Mouse (Mus musculus): ENCODE results near the gene Gm9903.
A peak's percentile ranks its signal among the peaks of the same experiment; 100 is the strongest.

The Gm9903 gene

DNA sequence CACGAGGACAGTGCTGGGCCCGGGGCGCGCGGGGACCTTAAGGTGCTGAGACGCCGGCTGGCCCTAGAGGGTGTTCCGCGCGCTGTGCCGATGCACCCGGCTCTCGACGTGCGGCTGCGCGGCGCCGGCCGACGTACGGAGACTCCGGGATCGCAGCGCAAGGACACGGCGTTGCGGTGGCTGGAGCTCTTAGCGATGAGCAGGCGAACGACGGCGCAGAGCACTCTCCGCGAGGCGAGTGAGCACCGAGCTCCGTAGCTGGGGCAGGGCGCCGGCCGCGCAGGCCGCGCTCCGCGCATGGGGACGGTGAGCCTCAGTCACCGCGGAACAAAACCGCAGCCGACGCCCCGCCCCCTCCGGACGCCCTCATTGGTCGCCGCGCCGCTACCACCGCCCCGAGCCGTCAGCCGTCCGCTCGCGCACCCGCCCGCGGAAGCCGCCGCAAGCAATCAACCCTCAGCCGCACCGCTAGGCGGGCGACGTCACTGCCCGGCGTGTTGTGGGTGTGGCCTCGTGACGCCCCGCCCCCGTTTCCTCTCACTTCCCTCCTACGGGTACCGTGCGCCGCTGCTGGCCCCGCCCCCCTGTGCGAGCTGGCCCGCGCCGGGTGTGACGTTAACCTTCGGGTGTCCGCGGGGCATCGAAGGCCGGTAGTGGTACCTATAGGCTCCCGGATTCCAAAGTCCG, at the start of gene Gm9903, which contains the start of gene Fam53a:
Gm9903 (plus strand) TSS at position 625 of the 687 bp plus-strand sequence.
Fam53a (minus strand) TSS at position 335 of the 687 bp plus-strand sequence.
- DNase-seq (ENCODE audit: low read depth, low spot score), result peak; percentile 100

DNA sequence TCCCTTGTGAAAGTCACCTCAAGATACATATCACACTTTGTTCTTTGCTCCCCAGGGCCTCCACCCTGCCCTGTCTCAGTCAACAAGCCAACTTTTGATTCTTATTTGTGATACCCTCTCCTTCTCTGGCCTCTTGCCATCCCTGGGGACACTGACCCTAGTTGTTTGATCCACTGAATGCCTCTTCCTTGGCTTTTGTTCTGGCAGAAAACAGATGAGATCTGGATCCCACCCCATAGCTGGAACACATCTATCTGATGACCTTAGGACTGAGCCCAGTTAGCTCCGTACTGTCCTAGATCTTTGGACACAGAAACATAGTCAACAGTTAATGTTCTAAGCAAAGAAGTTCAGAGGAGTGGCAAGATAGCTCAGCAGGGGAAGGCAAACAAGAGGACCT, 49.4 kb upstream of the Gm9903 start:
- no peak for DNase-seq (ENCODE audit: low read depth, low spot score)

DNA sequence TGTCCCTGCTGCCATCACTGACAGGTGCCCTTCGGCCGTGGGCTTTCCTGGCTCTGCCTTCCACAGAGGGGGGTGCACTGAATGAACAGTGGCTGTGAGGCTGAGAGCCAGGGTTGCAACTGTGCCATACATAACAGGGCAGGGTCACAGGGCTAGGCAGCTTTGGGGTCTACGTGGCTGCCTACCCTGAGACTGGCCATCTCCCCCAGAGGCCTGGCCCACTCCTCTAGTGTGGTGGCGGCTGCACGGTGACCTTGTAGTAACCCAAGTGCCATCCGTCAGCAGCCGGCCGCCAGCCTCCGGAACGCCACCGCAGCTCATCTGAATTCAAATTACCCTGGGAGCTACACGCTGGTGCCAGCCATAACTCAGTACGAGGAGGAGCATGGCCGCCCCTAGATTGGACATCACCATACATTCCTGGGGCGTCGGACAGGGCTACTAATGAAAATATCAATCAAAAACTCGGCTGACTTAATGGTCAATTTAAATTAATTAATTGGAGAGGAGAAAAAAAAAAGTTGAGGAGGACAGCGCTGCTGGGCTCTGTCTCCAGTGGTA, 42.1 kb upstream of the Gm9903 start:
- no peak for DNase-seq (ENCODE audit: low read depth, low spot score)

DNA sequence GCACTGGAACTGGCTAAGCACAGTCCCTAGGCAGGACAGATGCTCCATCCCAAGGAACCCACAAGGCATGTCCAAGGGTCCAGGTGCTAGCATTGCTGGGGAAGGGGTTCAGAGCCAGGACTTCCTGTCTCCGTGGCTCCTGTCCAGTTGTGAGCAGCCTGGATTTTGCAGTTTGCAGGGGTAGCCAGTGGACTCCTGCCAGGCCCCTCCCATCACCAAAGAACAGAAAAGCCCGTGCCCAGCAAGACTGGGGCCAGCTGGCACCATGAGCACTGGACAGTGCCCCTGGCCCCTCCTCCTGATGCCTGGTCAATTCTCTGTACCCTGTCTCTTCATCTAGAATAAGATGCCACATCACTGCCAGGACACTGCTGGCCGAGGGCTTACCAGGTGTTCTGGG, 41.7 kb upstream of the Gm9903 start:
- DNase-seq (ENCODE audit: low read depth, low spot score), result no peak

DNA sequence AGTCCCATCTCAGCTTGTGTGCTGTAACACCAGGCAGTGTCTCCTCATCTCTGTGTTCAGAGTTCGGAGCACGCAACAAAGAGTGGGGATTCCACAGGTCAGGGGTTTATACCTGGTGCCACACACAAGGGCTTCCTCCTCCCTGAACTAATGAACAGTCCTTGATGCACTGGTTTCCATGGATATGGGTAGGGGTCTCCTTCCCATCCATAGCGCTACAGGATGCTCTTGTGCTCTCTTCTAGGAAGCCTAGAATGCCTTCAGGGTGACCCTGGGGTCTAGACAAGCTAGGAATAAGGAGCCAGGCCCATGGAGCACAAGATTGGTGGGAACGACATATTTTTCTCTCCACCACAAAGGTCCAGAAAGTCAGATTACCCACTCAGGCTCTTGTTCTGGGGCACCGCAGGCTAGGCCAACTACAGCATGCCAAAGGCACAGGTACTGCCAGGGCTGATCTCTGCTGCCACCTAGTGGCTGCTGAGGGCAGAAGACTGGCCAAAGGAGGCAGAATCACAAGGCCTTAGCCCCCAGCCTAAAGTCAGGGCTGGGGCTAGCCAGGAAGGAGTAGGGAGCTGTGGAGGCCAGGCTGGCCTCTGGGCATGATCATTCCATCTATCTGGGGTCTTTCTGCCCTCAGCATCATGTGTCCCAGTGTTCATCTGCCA, 40.4 kb upstream of the Gm9903 start:
- DNase-seq (ENCODE audit: low read depth, low spot score), result peak; percentile 86

DNA sequence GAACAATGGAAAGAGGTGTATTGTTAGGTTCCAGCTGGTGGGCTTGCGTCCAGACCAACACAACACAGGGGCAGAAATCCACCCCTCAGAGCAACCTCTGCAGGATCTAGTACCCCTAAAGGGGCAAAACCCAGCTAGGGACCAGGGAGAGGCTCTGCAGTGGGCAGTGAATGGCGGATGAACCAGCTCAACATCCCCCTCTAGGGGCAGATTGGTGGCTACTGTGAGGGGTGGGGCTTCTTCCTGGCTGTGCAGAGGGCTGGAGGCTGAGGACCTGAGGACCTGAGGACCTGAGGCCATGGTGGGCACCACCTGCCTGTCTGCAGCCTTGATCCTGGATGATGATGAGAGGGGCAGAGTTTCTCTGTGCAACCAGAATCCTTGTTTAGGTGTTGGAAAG, 36.1 kb upstream of the Gm9903 start:
- DNase-seq (ENCODE audit: low read depth, low spot score), result peak; percentile 43

DNA sequence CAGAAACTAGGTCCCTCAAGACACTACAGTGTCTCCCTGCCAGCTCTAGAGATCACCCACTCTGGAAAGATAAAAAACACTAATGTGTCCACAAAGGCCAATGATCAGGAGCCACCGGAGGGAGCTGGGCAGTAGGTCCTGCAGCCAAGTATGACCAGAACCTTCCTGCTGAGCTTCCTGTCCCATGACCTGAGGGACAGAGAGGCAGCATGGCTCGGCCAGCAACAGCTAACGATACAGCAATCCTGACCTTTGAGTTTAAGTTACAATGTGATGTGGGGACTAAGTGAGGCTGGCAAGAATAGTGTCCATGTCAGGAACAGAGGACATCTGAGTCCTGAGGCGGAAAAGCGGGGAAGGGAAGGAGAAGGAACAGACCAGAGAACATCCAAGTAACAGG, 24.4 kb upstream of the Gm9903 start:
- no peak for DNase-seq (ENCODE audit: low read depth, low spot score)

DNA sequence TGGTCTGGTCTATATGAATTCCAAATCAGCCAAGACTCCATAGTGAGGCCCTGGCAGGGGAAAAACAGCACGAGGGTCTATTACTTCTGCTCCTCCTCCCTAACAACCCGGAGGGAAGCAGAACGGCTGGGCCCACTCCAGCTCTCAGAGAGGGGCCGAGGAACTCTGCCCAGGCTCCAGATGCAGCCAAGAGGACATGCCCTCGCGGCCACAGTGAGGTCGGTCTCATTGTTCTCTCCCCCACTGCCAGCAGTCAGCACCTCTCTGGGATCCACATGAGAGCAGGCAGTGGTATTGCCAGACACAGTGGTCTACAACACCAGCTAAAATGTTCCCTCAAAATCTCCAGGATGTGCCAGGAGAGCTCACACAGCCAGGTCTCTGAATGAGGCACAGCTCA, 23.1 kb upstream of the Gm9903 start:
- no peak for DNase-seq (ENCODE audit: low read depth, low spot score)

DNA sequence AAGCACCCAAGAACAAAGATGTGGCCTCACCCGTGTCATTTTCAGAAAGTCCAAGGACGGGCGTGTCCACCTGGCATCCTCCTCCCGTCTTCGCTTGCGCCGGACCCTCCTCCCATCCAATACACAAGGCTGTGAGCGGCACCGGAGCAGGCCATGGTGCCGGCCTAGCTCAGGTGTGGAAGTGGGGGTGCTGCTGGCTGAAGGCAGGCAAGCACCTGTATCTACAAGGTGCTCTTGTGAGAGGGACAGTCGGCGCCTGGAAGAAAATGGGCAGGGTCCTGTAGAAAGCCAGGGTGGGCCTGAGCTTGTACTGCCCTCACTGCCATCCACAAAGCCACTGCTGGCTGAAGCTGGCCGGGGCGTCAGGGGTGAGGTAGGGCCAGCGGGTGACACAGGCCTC, 22.3 kb upstream of the Gm9903 start:
- DNase-seq (ENCODE audit: low read depth, low spot score), result no peak

DNA sequence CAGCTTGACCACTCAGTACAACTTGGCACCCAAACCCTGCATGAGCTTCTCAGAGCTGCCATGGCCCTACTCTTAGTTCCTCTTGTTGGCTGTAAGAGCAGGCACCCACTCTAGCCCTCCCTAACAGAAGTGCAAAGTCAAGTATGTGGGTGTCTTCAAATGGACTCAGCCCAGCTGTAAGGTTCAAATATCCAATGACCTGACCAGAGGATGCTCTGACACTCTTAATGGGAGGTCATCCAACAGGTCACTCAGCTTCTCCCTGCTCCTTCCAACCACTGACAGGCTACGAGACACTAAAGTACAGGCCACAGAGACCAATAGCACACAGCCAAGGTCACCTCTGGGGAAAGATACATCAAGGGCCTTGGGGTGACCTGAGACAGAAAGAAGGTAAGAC, 20.5 kb upstream of the Gm9903 start:
- no peak for DNase-seq (ENCODE audit: low read depth, low spot score)

DNA sequence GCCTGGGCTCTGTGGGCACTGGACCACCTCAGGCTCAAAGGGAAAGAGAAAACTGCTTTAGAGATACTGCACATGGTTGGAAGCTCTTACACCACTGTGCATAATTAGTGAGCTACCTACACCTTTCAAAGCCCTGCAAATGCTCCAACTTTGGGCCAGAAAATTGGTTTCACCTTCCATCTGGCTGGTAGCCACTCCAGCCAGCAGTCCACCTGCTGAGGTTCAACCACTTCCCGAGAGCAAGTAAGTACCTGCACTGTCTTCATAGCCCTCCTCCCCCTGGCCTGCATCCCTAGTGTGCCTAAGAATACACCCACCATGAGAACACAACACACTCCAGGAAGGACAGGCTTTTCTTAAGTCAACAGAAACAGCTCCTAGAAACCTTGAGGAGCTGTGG, 17.9 kb upstream of the Gm9903 start:
- no peak for DNase-seq (ENCODE audit: low read depth, low spot score)

DNA sequence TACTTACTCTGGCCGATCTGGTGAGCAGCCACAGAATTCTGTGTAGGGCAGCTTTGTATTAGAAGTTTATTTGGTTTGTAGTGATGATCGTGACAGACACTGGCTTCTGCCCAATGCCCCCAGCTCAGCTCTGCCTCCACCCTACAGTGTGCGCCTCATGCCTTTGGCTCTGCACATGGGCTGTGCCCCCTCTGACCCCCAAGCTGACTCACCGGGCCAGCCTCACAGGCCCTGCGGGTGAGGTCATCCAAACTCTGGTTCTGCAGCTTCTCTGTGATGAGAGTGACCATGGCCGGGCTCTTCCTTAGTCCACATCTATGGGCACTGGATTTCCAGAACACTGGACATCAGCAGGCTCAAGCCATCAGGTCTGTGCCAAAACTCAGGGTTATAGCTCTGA, 15.3 kb upstream of the Gm9903 start:
- DNase-seq (ENCODE audit: low read depth, low spot score), result no peak

DNA sequence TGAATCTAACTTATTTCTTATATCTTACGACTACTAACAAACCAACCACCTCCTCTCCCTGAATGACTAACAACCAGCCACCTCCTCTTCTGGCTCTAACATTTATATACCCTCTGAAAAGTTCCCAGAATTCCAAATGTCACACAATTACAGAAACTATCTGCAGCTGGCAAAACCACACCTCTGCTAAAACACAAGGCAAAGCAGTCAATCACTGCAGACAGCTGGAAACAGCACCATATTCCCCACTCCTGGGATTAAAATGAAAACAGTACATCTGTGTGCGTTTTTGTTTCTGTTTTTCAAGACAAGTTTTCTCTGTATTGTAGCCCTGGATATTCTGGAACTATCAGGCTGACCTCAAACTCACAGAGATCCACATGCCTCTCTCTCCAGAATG, 7.1 kb upstream of the Gm9903 start:
- no peak for DNase-seq (ENCODE audit: low read depth, low spot score)

DNA sequence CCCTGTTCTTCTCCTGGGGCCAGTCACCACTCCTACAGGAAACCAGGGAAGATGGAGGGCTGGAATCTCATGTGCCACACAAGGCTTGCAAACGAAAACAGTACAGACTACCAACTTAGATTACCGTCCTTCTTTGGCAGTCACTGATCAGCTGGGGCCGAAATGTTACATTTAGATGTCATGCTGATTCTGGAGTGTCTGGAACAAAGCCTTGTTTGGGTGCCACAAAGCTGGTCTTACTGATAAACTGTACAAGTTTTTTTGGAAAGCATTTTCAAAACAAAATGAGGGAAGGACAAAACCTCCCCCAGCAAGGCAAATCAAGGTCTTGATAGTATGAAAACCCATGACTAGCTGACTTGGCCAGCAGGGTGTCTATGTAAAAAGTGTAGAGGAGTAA, 6.0 kb upstream of the Gm9903 start:
- no peak for DNase-seq (ENCODE audit: low read depth, low spot score)

DNA sequence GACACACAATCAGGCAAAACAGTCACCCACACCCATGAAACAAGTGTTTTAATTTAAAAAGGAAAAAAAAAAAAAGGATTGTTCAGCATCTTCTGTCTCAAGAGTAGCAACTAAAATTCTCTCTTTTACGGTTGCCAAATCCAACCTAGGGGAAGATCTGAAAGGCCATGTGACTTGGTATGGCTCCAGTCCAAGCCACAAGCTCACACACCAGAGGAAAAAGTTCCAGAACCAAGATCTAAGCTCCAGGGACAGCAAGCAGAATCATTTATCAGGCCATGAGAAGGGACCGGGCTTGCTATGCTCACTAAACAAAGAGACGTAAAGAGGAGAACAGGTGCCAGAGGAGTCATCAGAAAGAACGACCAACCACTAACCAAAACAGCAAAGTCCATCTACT, 1.8 kb upstream of the Gm9903 start:
- DNase-seq (ENCODE audit: low read depth, low spot score), result peak; percentile 25

DNA sequence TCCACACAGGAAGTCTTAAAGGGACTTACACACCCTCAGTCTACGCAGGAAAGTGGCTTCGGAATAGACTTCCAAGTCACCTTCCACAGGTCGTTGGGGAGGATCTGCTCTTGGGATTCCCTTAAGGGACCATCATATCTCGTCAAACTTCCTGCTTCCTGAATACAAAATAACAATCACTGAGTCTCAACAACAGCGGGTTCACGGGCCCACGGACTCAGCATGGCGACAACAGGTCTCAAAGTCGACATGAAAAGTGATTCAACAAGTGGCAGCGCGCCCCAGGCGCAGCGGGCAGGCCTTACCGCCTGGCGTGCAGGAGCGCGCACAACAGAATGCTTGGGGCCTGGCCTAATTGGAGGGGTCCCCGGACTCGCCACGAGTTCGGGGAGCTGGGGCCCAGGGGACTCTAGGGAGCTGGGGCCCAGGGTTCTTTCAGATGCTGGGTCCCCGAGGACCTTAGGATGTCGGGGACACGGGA, 865 bp upstream of the Gm9903 start:
- DNase-seq (ENCODE audit: low read depth, low spot score), result peak; percentile 76

DNA sequence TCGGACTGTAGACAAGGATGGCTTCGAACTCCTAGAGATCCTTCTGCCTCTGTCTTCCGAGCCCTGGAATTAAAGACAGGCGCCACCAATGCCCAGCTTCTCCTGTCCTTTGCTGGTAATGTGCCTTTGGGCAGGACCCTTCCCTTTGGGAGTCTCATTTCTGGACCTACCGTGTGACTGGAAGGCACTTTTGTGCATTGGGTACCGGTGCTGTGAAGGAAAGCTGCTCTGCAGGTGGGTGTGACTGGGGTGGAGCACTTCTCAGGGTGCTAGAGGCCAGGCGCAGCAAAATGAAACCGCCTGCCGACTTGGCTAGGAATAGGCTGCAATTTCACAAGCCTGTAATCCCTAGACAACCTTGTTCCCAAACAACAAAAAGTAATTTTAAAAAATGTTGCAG, 336 bp downstream of the Gm9903 start:
- DNase-seq (ENCODE audit: low read depth, low spot score), result peak; percentile 70

DNA sequence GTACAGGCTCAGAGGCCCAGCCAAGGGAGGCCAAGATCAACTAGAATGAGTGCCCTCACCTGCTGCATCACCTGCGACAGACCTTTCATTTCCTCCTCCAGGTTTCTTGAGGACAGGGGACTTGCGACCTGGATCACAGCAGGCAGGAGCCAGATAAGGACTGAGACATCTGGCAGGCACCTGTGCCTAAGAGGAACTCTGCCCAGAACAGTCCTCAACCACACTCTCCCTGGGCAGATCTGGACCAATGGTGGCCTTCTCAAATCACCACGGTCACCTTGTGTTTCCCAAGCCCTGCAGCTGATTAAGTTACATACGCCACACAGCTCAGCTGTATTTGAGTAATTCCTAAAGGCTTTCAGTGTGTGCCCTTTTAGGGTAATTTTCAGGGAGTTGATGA, 890 bp downstream of the Gm9903 start:
- peak; percentile 18 for DNase-seq (ENCODE audit: low read depth, low spot score)

DNA sequence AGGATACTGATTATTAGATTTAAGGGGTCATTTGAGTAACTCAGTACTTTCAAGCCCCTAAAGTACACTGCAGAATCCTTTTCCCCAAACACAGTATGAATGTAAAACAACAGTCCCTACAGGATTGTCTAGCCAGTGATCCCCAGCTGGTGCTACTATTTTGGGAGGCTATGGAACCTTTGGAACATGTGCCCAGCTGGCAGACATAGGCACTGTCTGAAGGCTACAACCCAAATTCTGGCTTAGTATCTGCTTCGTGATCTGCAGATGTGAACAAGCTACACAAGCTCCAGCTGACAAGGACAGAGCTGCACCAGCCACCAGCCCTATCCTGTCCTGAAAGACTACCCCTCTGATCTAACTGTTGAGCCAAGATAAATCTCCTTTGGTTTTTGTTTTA, 2.8 kb downstream of the Gm9903 start:
- no peak for DNase-seq (ENCODE audit: low read depth, low spot score)

DNA sequence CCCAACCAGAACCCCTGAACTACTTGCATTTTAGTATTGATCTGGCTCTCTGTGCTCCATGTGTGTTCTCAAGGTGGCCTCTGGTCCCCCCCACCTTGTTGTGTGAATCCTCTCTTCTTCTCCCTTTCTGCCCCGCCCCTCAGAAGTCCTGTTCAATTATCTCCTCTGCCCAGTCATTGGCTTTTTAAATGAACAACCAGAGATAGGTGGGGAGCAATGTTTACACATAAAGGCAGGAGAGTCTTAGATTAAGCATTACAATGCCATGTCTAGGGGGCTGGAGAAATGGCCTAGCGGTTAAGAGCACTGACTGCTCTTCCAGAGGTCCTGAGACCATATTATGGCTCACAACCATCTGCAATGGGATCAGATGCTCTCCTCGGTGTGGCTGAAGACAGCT, 5.6 kb downstream of the Gm9903 start:
- no peak for DNase-seq (ENCODE audit: low read depth, low spot score)

DNA sequence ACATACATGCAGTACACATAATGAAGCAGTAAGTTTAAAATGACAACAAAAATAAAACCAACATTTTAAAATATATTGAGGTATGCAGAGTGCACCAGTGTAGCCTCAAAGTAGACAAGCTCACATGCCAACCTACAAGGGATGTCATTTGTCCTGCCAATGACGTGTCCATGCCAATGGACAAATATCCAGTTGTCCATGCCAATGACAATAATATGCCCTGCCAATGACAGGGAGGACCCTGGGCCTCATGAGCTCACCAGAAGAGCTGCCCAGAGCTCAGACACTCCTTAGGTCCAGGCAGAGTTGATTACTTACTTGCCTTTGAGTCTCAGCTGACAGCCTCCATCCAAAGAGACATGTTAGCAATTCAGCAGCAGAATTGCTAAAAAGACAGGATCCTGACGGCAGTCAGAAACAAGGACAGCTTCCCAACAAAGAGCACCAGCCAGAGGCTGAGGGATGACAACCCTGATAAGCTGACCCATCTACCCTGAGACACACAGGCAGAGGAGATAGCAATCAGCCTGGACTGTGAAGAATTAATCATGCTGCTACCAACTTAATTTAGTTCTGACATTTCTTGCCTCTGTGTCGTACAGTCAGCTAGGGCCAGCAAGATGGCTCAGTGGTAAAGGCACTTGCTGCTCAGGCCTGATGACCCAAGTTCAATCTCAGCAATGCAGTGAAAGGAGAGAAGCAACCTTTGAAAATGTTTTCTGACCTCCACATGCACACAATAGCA, 8.1 kb downstream of the Gm9903 start:
- DNase-seq (ENCODE audit: low read depth, low spot score), result no peak

DNA sequence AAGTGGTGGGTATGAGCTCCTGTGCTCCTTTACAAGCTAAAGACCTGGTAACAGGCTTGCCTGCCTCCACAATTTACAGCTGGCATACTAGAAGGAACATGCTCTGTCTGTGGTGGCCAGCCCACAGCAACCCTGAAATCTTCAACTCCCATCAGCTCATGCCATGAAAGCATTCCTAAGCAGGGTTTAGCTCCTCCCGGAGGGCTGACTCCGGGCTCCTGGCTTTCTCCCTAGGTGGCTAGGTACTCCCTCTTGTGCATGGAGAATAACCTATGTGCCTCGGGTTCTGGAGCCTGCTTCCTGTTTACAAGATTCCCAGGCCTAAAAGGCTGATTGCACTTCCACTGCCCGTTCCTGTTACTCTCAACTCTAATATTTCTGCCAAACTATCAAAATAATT, 9.1 kb downstream of the Gm9903 start:
- DNase-seq (ENCODE audit: low read depth, low spot score), result no peak

All from CD4-positive, CD25-positive, alpha-beta regulatory T cell, adult 2 months (primary cell).